Mouse (Mus musculus): Measurements from ENCODE around the gene Wdr13.
A peak's percentile ranks its signal among the peaks of the same experiment; 100 is the strongest.

Wdr13 gene

GRCm38 (mm10) chrX:8131393-8131792 lies 1.3 kb downstream of the Wdr13 start:
- H3K36me3 ChIP-seq (ENCODE audit: insufficient read depth, low read length), result peaks cover 33% of the 10 kb centered on the region
- H3K27me3 ChIP-seq (ENCODE audit: insufficient read depth, low read length), result no peaks in the 10 kb centered on the region
- H3K4me3 ChIP-seq (replicated peaks; ENCODE audit: low read length), result peak overlapping the region; percentile 87
- no peaks in the 10 kb centered on the region for H3K9me3 ChIP-seq (ENCODE audit: low read length)
- H3K4me1 ChIP-seq (replicated peaks; ENCODE audit: low read depth, low read length), result peaks cover 24% of the 10 kb centered on the region
- TF ChIP-seq POU5F1 (IDR thresholded peaks at IDR 0.05; ENCODE audit: borderline replicate concordance, low read length), result no peak
- TF ChIP-seq NANOG (IDR thresholded peaks at IDR 0.05; ENCODE audit: borderline replicate concordance, low read length), result no peak
- TF ChIP-seq CTCF (conservative IDR thresholded peaks at IDR 0.05; ENCODE audit: low read length), result no peak

- H3K4me1 ChIP-seq (replicated peaks; ENCODE audit: low read depth, low read length), result 0 out of 2 replicates have a peak, but pooled peaks cover 8% of the 10 kb centered on the region
- peaks cover 44% of the 10 kb centered on the region for H3K36me3 ChIP-seq (ENCODE audit: insufficient read depth, low read length)
- TF ChIP-seq NANOG (IDR thresholded peaks at IDR 0.05; ENCODE audit: borderline replicate concordance, low read length) (no peak), CTCF (conservative IDR thresholded peaks at IDR 0.05; ENCODE audit: low read length) (peak; percentile 58), POU5F1 (IDR thresholded peaks at IDR 0.05; ENCODE audit: borderline replicate concordance, low read length) (no peak)
- no peak overlapping the region for H3K4me3 ChIP-seq (replicated peaks; ENCODE audit: low read length)
- H3K9me3 ChIP-seq (ENCODE audit: low read length), result no peaks in the 10 kb centered on the region
- H3K27me3 ChIP-seq (ENCODE audit: insufficient read depth, low read length), result no peaks in the 10 kb centered on the region
These were observed 7.5 kb downstream of the Wdr13 start for GRCm38 (mm10) chrX:8125235-8125634.

DNA sequence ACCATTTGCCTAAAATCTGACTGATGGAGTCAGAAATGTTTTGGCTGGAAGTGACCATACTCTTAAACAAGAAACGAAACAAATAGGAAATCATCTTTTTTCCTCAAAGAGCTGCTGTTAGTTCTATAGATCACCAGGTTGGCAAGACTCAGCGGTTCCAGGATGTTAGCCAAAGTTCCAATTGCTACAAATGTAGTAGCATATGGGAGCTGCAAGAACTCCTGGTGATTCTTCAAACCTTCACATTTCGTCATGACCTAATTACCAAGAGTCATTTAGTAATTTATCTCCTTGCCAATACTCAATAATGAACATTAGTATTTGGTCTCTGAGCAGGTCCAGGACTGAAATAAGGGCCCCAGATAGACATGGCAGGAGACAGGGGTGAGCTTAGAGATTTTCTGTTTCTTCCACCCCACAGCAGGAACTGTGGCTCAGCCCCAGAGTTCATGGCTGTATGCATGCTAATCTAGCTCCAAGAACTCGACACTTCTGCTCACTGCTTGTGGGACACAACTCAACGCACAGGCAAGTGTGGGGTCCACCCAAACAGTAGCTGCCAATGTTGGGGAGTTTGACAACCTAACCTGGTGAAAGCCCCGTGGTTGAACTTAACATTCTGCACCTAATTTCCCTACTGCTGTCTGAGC lies 8.7 kb downstream of the Wdr13 start:
- H3K27me3 ChIP-seq (ENCODE audit: insufficient read depth, low read length), result no peaks in the 10 kb centered on the region
- H3K36me3 ChIP-seq (ENCODE audit: insufficient read depth, low read length), result peaks cover 32% of the 10 kb centered on the region
- H3K4me3 ChIP-seq (replicated peaks; ENCODE audit: low read length), result no peak overlapping the region
- 0 out of 2 replicates have a peak, but pooled peaks cover 4% of the 10 kb centered on the region for H3K4me1 ChIP-seq (replicated peaks; ENCODE audit: low read depth, low read length)
- TF ChIP-seq NANOG (IDR thresholded peaks at IDR 0.05; ENCODE audit: borderline replicate concordance, low read length), result no peak
- TF ChIP-seq POU5F1 (IDR thresholded peaks at IDR 0.05; ENCODE audit: borderline replicate concordance, low read length), result no peak
- no peak for TF ChIP-seq CTCF (conservative IDR thresholded peaks at IDR 0.05; ENCODE audit: low read length)
- H3K9me3 ChIP-seq (ENCODE audit: low read length), result no peaks in the 10 kb centered on the region

- no peaks in the 10 kb centered on the region for H3K4me1 ChIP-seq (replicated peaks; ENCODE audit: low read depth, low read length)
These were observed 15.4 kb downstream of the Wdr13 start for GRCm38 (mm10) chrX:8117264-8117663.

DNA sequence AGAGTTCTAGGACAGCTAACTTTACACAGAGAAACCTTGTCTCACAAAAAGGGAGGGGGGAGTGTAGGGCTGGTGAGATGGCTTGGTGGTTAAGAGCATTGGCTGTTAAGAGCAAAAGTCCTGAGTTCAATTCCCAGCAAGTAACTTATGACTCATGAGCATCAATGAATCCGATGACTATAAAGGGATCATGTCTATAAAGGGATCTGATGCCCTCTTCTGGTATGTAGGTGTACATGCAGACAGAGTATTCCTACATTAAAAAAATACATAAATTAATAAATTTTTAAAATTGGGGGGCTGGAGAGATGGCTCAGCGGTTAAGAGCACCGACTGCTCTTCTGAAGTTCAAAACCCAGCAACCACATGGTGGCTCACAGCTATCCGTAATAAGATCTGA lies 17.4 kb downstream of the Wdr13 start:
- Histone ChIP-seq H3K4me3 (replicated peaks; ENCODE audit: low read length) (no peak overlapping the region), H3K36me3 (ENCODE audit: insufficient read depth, low read length) (no peaks in the 10 kb centered on the region), H3K9me3 (ENCODE audit: low read length) (no peaks in the 10 kb centered on the region), H3K27me3 (ENCODE audit: insufficient read depth, low read length) (no peaks in the 10 kb centered on the region), H3K4me1 (replicated peaks; ENCODE audit: low read depth, low read length) (no peaks in the 10 kb centered on the region)
- TF ChIP-seq NANOG (IDR thresholded peaks at IDR 0.05; ENCODE audit: borderline replicate concordance, low read length) (no peak), POU5F1 (IDR thresholded peaks at IDR 0.05; ENCODE audit: borderline replicate concordance, low read length) (no peak), CTCF (conservative IDR thresholded peaks at IDR 0.05; ENCODE audit: low read length) (0 out of 2 replicates have a peak, but pooled peaks have one; percentile 10)

More at GRCm38 (mm10) chrX:8117264-8117663, 15.4 kb downstream of the Wdr13 start:
- H3K4me3 ChIP-seq (replicated peaks; ENCODE audit: low read length), result no peak overlapping the region
- H3K27me3 ChIP-seq (ENCODE audit: insufficient read depth, low read length), result no peaks in the 10 kb centered on the region
- H3K36me3 ChIP-seq (ENCODE audit: insufficient read depth, low read length), result no peaks in the 10 kb centered on the region
- H3K9me3 ChIP-seq (ENCODE audit: low read length), result no peaks in the 10 kb centered on the region
- TF ChIP-seq POU5F1 (IDR thresholded peaks at IDR 0.05; ENCODE audit: borderline replicate concordance, low read length), result no peak
- TF ChIP-seq CTCF (conservative IDR thresholded peaks at IDR 0.05; ENCODE audit: low read length), result no peak
- no peak for TF ChIP-seq NANOG (IDR thresholded peaks at IDR 0.05; ENCODE audit: borderline replicate concordance, low read length)

DNA sequence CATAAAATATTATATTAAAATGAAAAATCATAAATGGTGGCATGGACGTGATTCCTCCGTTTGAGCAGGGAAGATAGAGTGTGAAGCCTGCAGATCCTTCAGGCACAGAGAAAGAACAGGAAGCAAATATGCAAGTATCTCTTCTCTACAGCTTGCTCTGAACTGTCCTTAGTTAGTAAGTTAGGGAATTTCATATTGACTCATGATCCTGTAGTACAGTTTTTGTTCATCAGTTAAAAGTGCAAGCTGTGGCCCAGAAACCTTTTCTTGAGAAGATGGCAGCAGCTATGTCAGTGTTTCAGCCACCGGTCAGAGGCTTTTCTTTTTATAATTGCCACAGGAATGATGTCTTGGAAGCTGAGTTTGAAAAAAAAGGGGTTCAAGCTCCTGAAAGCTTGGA lies 27.7 kb downstream of the Wdr13 start:
- no peaks in the 10 kb centered on the region for H3K36me3 ChIP-seq (ENCODE audit: insufficient read depth, low read length)

GRCm38 (mm10) chrX:8102213-8102668 lies 30.5 kb downstream of the Wdr13 start:
- no peak overlapping the region for H3K4me3 ChIP-seq (replicated peaks; ENCODE audit: low read length)
- H3K36me3 ChIP-seq (ENCODE audit: insufficient read depth, low read length), result no peaks in the 10 kb centered on the region

More for the DNA sequence above, 27.7 kb downstream of the Wdr13 start:
- TF ChIP-seq POU5F1 (IDR thresholded peaks at IDR 0.05; ENCODE audit: borderline replicate concordance, low read length) (no peak), CTCF (conservative IDR thresholded peaks at IDR 0.05; ENCODE audit: low read length) (no peak), NANOG (IDR thresholded peaks at IDR 0.05; ENCODE audit: borderline replicate concordance, low read length) (no peak)
- no peaks in the 10 kb centered on the region for H3K9me3 ChIP-seq (ENCODE audit: low read length)
- H3K4me3 ChIP-seq (replicated peaks; ENCODE audit: low read length), result no peak overlapping the region
- peaks cover 8% of the 10 kb centered on the region for H3K4me1 ChIP-seq (replicated peaks; ENCODE audit: low read depth, low read length)
- no peaks in the 10 kb centered on the region; the same call in 1 of the 2 replicates for H3K27me3 ChIP-seq (ENCODE audit: insufficient read depth, low read length)

GRCm38 (mm10) chrX:8101017-8101416 lies 31.7 kb downstream of the Wdr13 start:
- H3K4me1 ChIP-seq (replicated peaks; ENCODE audit: low read depth, low read length), result peaks cover 8% of the 10 kb centered on the region
- peak; percentile 27; the same call in 1 of the 2 replicates for TF ChIP-seq CTCF (conservative IDR thresholded peaks at IDR 0.05; ENCODE audit: low read length)
- TF ChIP-seq POU5F1 (IDR thresholded peaks at IDR 0.05; ENCODE audit: borderline replicate concordance, low read length), result no peak
- TF ChIP-seq NANOG (IDR thresholded peaks at IDR 0.05; ENCODE audit: borderline replicate concordance, low read length), result peak; percentile 74; the same call in 1 of the 2 replicates
- no peaks in the 10 kb centered on the region for H3K9me3 ChIP-seq (ENCODE audit: low read length)
- H3K4me3 ChIP-seq (replicated peaks; ENCODE audit: low read length), result no peak overlapping the region
- H3K27me3 ChIP-seq (ENCODE audit: insufficient read depth, low read length), result no peaks in the 10 kb centered on the region
- H3K36me3 ChIP-seq (ENCODE audit: insufficient read depth, low read length), result no peaks in the 10 kb centered on the region

More at GRCm38 (mm10) chrX:8102213-8102668, 30.5 kb downstream of the Wdr13 start:
- Histone ChIP-seq H3K4me1 (replicated peaks; ENCODE audit: low read depth, low read length) (peaks cover 8% of the 10 kb centered on the region), H3K27me3 (ENCODE audit: insufficient read depth, low read length) (no peaks in the 10 kb centered on the region), H3K9me3 (ENCODE audit: low read length) (no peaks in the 10 kb centered on the region)
- no peak for TF ChIP-seq CTCF (conservative IDR thresholded peaks at IDR 0.05; ENCODE audit: low read length)
- TF ChIP-seq NANOG (IDR thresholded peaks at IDR 0.05; ENCODE audit: borderline replicate concordance, low read length), result no peak
- no peak for TF ChIP-seq POU5F1 (IDR thresholded peaks at IDR 0.05; ENCODE audit: borderline replicate concordance, low read length)
